Mouse (Mus musculus) CH12.LX (cell line): ENCODE data around the gene Taok1. TPM values are rescaled to one million over a fixed set of nuclear protein-coding genes. Genes with fewer than 3 reads are reported as not detected.

Experiments used
- DNase-seq: peaks from one replicate; pipeline ENCODE4 v3.0.0-alpha.2; 2013; ENCODE audit errors: extremely low read depth
- H3K27ac ChIP-seq: 2 replicates; pipeline ENCODE4 v1.5.1; 2012; ENCODE audit warnings: low read depth, mild to moderate bottlenecking, control low read depth, moderate library complexity; ENCODE audit not compliant: insufficient read depth
- H3K27me3 ChIP-seq: replicated peaks from 2 replicates; pipeline ENCODE3; 2012; ENCODE audit warnings: inconsistent platforms
- H3K36me3 ChIP-seq, 2 experiments: replicated peaks in 1 of 2; 2 replicates each; pipeline versions ENCODE3 to v1.6.1; 2012; ENCODE audit warnings: inconsistent platforms in 1 of 2, low read length in 1 of 2, mild to moderate bottlenecking in 1 of 2, mixed read lengths in 1 of 2, moderate library complexity in 1 of 2; ENCODE audit not compliant: control insufficient read depth in 1 of 2, insufficient read depth in 1 of 2
- H3K4me1 ChIP-seq, 2 experiments: 2 replicates each; pipeline ENCODE4 v1.6.1; 2012; ENCODE audit warnings: inconsistent platforms in 1 of 2, moderate library complexity in 1 of 2; ENCODE audit not compliant: insufficient read depth in 2 of 2, control insufficient read depth in 1 of 2
- H3K4me2 ChIP-seq: 2 replicates; pipeline ENCODE4 v1.6.1; 2012; ENCODE audit warnings: low read depth, mild to moderate bottlenecking, control low read depth; ENCODE audit not compliant: poor library complexity, insufficient read depth, severe bottlenecking
- H3K4me3 ChIP-seq, 3 experiments: fragments of 150-350 bp in 1 of 3; sonication (generic) in 1 of 3; replicated peaks in 1 of 3; 2 replicates each; pipeline versions ENCODE3 to v1.5.1; 2011 to 2012; ENCODE audit warnings: low read depth in 2 of 3, low read length in 2 of 3, mild to moderate bottlenecking in 2 of 3, moderate library complexity in 2 of 3, control low read depth in 1 of 3, improper control_type of control experiment in 1 of 3, inconsistent platforms in 1 of 3, mixed read lengths in 1 of 3; ENCODE audit not compliant: poor library complexity in 1 of 3
- H3K79me2 ChIP-seq: replicated peaks from 2 replicates; pipeline ENCODE4 v1.6.1; 2012; ENCODE audit warnings: mild to moderate bottlenecking, moderate library complexity; ENCODE audit not compliant: control insufficient read depth, poor library complexity, insufficient read depth, severe bottlenecking; ENCODE audit errors: extremely low read depth
- H3K9ac ChIP-seq: 2 replicates; pipeline ENCODE4 v1.6.1; 2012; ENCODE audit warnings: low read depth, mild to moderate bottlenecking, control low read depth, moderate library complexity; ENCODE audit not compliant: insufficient read depth
- H3K9me3 ChIP-seq: replicated peaks from 2 replicates; pipeline ENCODE3; 2012; ENCODE audit warnings: low read length, inconsistent platforms, mixed read lengths
- CHD1 ChIP-seq: IDR thresholded peaks from 2 replicates; pipeline ENCODE4 v1.6.1; 2012; ENCODE audit warnings: low read depth, low read length, improper control_type of control experiment, inconsistent platforms
- CTCF ChIP-seq, 2 experiments: IDR thresholded peaks in 1 of 2; conservative IDR thresholded peaks in 1 of 2; 2 replicates each; pipeline ENCODE4 v1.5.1; 2011 to 2012; ENCODE audit warnings: low read depth in 2 of 2, low read length in 2 of 2, improper control_type of control experiment in 1 of 2, inconsistent platforms in 1 of 2, mild to moderate bottlenecking in 1 of 2, moderate library complexity in 1 of 2
- E2F4 ChIP-seq: IDR thresholded peaks from 2 replicates; pipeline ENCODE4 v1.6.1; 2011; ENCODE audit warnings: low read depth, low read length, improper control_type of control experiment; ENCODE audit not compliant: insufficient replicate concordance
- EP300 ChIP-seq: IDR thresholded peaks from 2 replicates; pipeline ENCODE4 v1.6.1; 2011; ENCODE audit warnings: low read length, improper control_type of control experiment
- HCFC1 ChIP-seq: IDR thresholded peaks from 2 replicates; pipeline ENCODE4 v1.6.1; 2012; ENCODE audit warnings: low read depth, mild to moderate bottlenecking, inconsistent platforms, low read length, improper control_type of control experiment
- KAT2A ChIP-seq: IDR thresholded peaks from 2 replicates; pipeline ENCODE4 v1.6.1; 2012; ENCODE audit warnings: low read length, improper control_type of control experiment, inconsistent platforms; ENCODE audit not compliant: insufficient replicate concordance
- MAZ ChIP-seq: IDR thresholded peaks from 2 replicates; pipeline ENCODE4 v1.6.1; 2012; ENCODE audit warnings: low read depth, mild to moderate bottlenecking, inconsistent platforms, low read length, improper control_type of control experiment, moderate library complexity
- MYC ChIP-seq: IDR thresholded peaks from 2 replicates; pipeline ENCODE4 v1.6.1; 2011; ENCODE audit warnings: low read depth, mild to moderate bottlenecking, improper control_type of control experiment, low read length
- POLR2AphosphoS2 ChIP-seq: IDR thresholded peaks from 2 replicates; pipeline ENCODE4 v1.6.1; 2011; ENCODE audit warnings: low read depth, low read length, improper control_type of control experiment
- USF1 ChIP-seq: IDR thresholded peaks from 2 replicates; pipeline ENCODE4 v1.6.1; 2014; ENCODE audit warnings: low read depth, mild to moderate bottlenecking, inconsistent platforms, low read length, improper control_type of control experiment
- ZMIZ1 ChIP-seq: IDR thresholded peaks from 2 replicates; pipeline ENCODE4 v1.6.1; 2012; ENCODE audit warnings: low read depth, mild to moderate bottlenecking, inconsistent platforms, low read length, improper control_type of control experiment
- ZNF384 ChIP-seq: IDR thresholded peaks from 2 replicates; pipeline ENCODE4 v1.6.1; 2012; ENCODE audit warnings: low read depth, low read length, improper control_type of control experiment, inconsistent platforms
- dilution Hi-C: fragments of 300-500 bp; cut with MboI; formaldehyde crosslinking; loops from 2 replicates; pipeline ENCODE4 v1.14.3; 2020; ENCODE audit warnings: low sequenced_read_pairs; ENCODE audit not compliant: extremely low pct_unique_long_range_greater_than_20kb, extremely low pct_ligation_motif_present
- in situ Hi-C: fragments of 300-500 bp; cut with MboI; formaldehyde crosslinking; loops from 3 replicates; pipeline ENCODE4 v1.14.3; 2019; ENCODE audit warnings: low sequenced_read_pairs, low pct_ligation_motif_present, low pct_unique_long_range_greater_than_20kb, mixed read lengths
- polyA plus RNA-seq: library from polyadenylated mRNA; unstranded; fragments of >175 nt; gene quantifications from 2 replicates; pipeline ENCODE4 v1.2.1, GENCODE M21; 2012; ENCODE audit warnings: low read depth; ENCODE audit not compliant: insufficient read length
- total RNA-seq, 2 experiments: library from RNA; depleted of rRNA; stranded (reverse); fragments of 300-350 nt in 1 of 2; fragments of >200 nt in 1 of 2; gene quantifications; 2 replicates each; pipeline ENCODE4 v1.2.3; 2012 to 2014

Gene Taok1
- total and polyA plus RNA-seq, 3 experiments, result 8.9 to 13.7 (median 11.6) TPM

DNA sequence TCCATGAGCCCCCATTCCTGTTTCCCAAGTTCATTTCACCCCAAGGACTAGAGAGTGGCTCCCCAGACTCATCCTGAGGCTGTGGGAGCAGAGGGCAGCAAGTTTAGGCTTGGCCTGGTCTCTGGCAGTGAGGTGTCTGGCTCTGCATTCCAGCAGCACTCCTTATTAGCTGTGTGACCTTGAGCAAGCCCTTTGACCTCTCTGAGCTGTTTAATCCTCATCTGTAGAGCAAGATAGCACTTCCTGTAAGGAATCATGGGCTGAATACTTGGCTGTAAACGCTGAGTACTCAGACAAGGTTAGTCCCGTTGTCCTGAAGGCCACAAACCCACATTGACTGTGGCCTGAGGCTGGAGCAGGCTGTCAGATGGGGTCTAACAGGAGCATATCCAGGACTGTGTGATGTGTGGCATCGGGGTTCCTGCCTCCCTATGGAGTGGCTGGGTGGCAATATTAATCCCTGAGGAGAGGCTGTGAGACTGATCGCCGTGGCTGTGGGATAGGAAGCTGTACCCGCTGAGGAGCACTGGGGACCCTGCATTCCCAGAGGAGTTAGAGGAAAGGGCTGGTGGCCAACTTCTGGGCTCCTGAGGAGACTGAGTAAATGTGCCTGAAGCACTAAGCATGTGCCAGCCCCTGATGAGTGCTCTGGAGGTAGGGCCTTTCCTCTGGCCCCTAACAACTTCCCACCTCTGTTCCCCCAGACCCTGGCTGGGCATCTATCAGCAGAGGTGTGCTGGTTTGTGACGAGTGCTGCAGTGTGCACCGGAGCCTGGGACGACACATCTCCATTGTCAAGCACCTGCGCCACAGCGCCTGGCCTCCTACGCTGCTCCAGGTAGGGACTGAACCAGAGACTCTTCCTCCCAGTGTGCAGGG, 109.1 kb downstream of the Taok1 start:
- Histone ChIP-seq H3K9me3 (no peaks in the 10 kb centered on the region), H3K4me3 (no peak overlapping the region), H3K36me3 (peaks cover 32 to 73% of the 10 kb centered on the region in 2 experiments), H3K27ac (no peak overlapping the region), H3K79me2 (peaks cover 31% of the 10 kb centered on the region), H3K4me2 (no peak overlapping the region), H3K9ac (no peak overlapping the region), H3K4me1 (peaks cover 19 to 54% of the 10 kb centered on the region in 2 experiments), H3K27me3 (no peaks in the 10 kb centered on the region)
- TF ChIP-seq POLR2AphosphoS2, result no peak
- TF ChIP-seq KAT2A, result no peak
- TF ChIP-seq HCFC1, result no peak
- no peak for TF ChIP-seq ZNF384
- TF ChIP-seq EP300, result no peak
- TF ChIP-seq CTCF (conservative IDR thresholded peaks at IDR 0.05 in 1 of 2, IDR thresholded peaks at IDR 0.05 in 1 of 2; ENCODE audit: low read depth in 2 of 2, low read length in 2 of 2), result no peak
- no peak for TF ChIP-seq USF1
- TF ChIP-seq CHD1, result no peak
- TF ChIP-seq ZMIZ1, result no peak
- in situ Hi-C loops (loop anchor here (5.0 kb wide), 1 partner anchor 124 kb away; no protein-coding TSS in a partner anchor), dilution Hi-C loops (no loop called here)
- no peak for DNase-seq

DNA sequence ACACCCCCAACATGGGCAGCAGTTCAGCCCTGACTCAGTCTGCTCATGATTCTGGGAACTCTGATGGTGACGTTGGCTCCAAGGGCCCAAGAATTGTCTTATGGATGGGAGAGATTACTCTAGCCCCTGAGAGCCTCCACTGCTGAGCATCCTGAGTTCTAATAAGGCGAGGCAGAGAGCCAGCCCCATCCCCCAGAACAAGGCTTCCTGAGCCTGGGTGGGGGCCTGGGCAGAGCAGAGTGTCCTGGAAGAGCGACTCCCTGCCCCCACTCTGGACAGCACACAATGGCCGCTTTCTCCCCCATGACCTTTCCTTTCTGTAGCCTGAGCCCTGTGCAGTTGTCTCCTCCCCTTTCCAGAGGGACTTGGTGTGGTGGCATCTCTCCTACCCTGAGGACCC, 109.8 kb downstream of the Taok1 start:
- no peak overlapping the region for H3K4me2 ChIP-seq
- no peaks in the 10 kb centered on the region for H3K9me3 ChIP-seq
- H3K4me1 ChIP-seq, result peaks cover 19 to 54% of the 10 kb centered on the region in 2 experiments
- no peaks in the 10 kb centered on the region for H3K27me3 ChIP-seq
- dilution Hi-C loops, result no loop called here
- in situ Hi-C loops, result loop anchor here (5.0 kb wide), 1 partner anchor 124 kb away; no protein-coding TSS in a partner anchor
- TF ChIP-seq MAZ (0 out of 2 replicates have a peak, but pooled peaks have one; percentile 0), E2F4 (no peak), MYC (no peak)
- TF ChIP-seq, all 38 proteins: peak for 1
- H3K27ac ChIP-seq, result no peak overlapping the region
- H3K9ac ChIP-seq, result no peak overlapping the region
- no peak for DNase-seq
- H3K36me3 ChIP-seq, result peaks cover 25 to 66% of the 10 kb centered on the region in 2 experiments
- no peak overlapping the region for H3K4me3 ChIP-seq
- peaks cover 34% of the 10 kb centered on the region for H3K79me2 ChIP-seq
